Mouse (Mus musculus): ENCODE data around the gene Kcnh8.

GRCm38 (mm10) chr17:52873195-52873594 lies 270.7 kb downstream of the Kcnh8 start:
- TF ChIP-seq CTCF (IDR thresholded peaks at IDR 0.05; ENCODE audit: low read depth) = no peak
- no peak for TF ChIP-seq EP300 (IDR thresholded peaks at IDR 0.05; ENCODE audit: low read depth)

Data from heart, postnatal 0 days (tissue).